Mouse (Mus musculus) midbrain, embryonic 10.5 days (tissue): ENCODE measurements around the gene Gm5148. TPM values are rescaled to one million over a fixed set of nuclear protein-coding genes. Genes with fewer than 3 reads are reported as not detected.
A peak's percentile ranks its signal among the peaks of the same experiment; 100 is the strongest.

ENCODE experiments used
- DNase-seq: peaks from one replicate; pipeline ENCODE4 v3.0.0-alpha.2; 2017; ENCODE audit warnings: low spot score
- H3K27ac ChIP-seq: fragments of 300-500 bp; sonication (generic); replicated peaks from 2 replicates; pipeline ENCODE4 v1.5.1; 2016; ENCODE audit warnings: mild to moderate bottlenecking
- H3K27me3 ChIP-seq: fragments of 300-500 bp; sonication (generic); 2 replicates; pipeline ENCODE4 v1.6.1; 2016; ENCODE audit warnings: low read depth, mild to moderate bottlenecking; ENCODE audit not compliant: poor library complexity, severe bottlenecking
- H3K36me3 ChIP-seq: fragments of 300-500 bp; sonication (generic); 2 replicates; pipeline ENCODE4 v1.6.1; 2016; ENCODE audit warnings: mild to moderate bottlenecking, moderate library complexity
- H3K4me1 ChIP-seq: fragments of 300-500 bp; sonication (generic); 2 replicates; pipeline ENCODE4 v1.6.1; 2016
- H3K4me3 ChIP-seq: fragments of 300-500 bp; sonication (generic); 2 replicates; pipeline ENCODE4 v1.5.1; 2016; ENCODE audit warnings: mild to moderate bottlenecking, moderate library complexity
- H3K9me3 ChIP-seq: fragments of 300-500 bp; sonication (generic); replicated peaks from 2 replicates; pipeline ENCODE4 v1.6.1; 2016; ENCODE audit warnings: mild to moderate bottlenecking
- WGBS: fragments of 180-500 bp; shearing (Covaris S2); methylation state at CpG from one replicate; pipeline ENCODE4 v1.1.7; 2016; 5-methylcytosine and 5-hydroxymethylcytosine counted together
- polyA plus RNA-seq: library from polyadenylated mRNA; unstranded; fragments of >200 nt; fragmentation: Nextera tagmentation; extraction: Ambion mirVana; gene quantifications from 2 replicates; pipeline ENCODE4 v1.2.1, GENCODE M21; 2016

Gm5148 gene
- polyA plus RNA-seq, 1 experiment from 2014 or later: 2.6 TPM

DNA sequence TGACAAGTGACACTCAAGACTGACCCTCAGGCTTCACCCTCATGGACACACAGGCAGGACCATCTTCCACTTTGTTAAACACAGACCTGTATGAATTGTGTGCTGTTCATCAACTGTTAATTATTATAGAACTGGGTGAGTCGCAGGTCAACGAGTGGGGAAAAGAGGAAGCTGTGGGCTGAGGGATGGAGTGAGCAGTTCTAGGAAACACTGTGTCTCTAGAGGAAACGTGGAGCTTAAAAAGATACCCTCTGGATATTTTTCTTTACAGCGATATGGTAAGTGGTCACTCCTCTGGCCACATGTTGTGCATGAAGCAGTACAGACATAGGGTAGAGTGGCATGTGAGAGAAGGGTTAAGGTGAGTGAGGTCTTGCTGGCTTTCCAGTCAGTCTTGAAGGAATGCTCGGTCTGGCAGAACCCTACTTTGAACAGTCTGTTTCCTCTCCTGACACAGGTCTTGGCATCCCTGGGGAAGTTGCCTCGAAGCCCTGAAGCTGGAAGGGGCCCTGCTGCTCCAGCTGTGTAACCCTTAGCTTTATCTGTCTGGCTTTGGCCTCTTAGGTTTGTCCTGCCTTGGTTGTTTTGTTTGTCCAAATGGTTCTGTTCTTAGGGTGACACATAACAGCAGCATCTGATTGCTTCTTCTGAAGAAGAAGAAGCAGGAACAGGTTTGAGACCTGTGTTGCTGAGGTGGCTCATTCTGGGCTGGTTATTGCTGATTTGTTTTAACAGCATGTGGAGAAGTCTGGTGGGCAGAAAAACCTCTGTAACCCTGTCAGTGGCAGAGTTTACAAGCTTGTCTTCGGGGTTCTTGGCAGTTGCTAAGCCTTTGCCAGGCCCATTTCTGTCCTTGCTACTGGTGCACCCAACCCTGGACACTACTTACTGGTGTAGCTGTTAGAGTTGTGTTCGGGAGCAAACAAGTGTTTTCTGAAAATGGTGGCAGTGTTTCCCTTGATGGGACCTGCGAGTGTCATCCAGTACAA is 4.1 kb upstream of the Gm5148 start:
- Histone ChIP-seq H3K4me3 (no peak overlapping the region), H3K4me1 (peaks cover 24% of the 10 kb centered on the region), H3K27me3 (peaks cover 38% of the 10 kb centered on the region), H3K27ac (no peak overlapping the region), H3K36me3 (no peaks in the 10 kb centered on the region), H3K9me3 (no peaks in the 10 kb centered on the region)
- 85% methylated on average over 9 of the region's 9 CpGs for WGBS
- DNase-seq: no peak

DNA sequence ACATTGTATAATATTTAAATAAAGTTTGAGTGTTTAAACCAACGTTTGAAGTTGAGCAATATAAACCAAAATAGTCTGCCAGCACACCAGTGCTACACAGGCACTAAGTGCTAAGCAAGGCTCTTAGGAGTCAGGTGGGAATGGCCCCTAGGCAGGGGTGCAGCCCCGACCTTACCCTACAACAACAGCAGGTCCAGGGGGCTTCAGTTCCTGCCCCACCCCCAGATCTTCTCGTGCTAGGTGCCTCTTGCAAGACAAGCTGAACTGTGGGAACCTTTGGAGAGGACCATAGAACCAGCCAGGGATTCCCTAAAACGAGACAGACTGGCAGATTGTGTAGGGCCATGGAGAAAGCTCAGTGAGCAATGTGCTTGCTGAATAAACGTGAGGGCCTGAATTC is 3.1 kb upstream of the Gm5148 start:
- no peak overlapping the region for H3K27ac ChIP-seq
- peaks cover 34% of the 10 kb centered on the region for H3K4me1 ChIP-seq
- peaks cover 48% of the 10 kb centered on the region for H3K27me3 ChIP-seq
- no peak overlapping the region for H3K4me3 ChIP-seq
- 79% methylated on average over 5 of the region's 5 CpGs for WGBS
- DNase-seq: no peak
- H3K36me3 ChIP-seq: no peaks in the 10 kb centered on the region
- H3K9me3 ChIP-seq: no peaks in the 10 kb centered on the region

DNA sequence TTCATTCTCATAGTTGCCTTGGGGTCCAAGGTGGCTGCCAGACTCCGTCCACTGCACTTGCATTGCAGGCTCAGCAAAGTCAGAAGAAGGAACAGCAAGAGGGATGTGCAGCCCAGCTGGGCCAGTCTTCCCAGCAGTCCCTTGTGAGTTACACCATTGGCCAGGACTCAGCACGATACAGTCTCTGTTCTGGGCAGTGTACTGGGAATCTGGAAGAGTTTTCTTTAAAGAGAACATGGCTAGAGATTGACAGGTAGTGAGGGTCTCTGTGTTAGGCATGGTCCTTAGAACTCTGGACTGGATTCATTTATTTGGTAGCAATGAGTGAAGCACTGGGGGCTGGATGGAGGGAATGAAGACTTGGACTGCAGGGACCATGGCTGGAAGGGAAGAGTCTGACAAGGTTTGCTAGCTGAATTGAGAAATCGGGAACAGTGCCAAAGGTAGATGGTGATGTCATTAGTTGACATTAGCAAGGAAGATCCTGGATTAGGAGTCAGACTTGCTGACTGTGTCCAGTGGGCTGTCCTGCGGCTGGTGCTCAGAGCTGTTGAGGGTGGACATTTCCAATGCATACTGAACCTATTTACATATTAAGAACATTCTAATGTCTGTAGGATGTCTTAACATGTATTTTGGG is 2.3 kb upstream of the Gm5148 start:
- Histone ChIP-seq H3K27me3 (peaks cover 56% of the 10 kb centered on the region), H3K27ac (no peak overlapping the region), H3K9me3 (no peaks in the 10 kb centered on the region), H3K4me3 (no peak overlapping the region), H3K4me1 (peaks cover 35% of the 10 kb centered on the region), H3K36me3 (no peaks in the 10 kb centered on the region)
- WGBS: 86% methylated on average over 4 of the region's 4 CpGs
- DNase-seq: no peak

DNA sequence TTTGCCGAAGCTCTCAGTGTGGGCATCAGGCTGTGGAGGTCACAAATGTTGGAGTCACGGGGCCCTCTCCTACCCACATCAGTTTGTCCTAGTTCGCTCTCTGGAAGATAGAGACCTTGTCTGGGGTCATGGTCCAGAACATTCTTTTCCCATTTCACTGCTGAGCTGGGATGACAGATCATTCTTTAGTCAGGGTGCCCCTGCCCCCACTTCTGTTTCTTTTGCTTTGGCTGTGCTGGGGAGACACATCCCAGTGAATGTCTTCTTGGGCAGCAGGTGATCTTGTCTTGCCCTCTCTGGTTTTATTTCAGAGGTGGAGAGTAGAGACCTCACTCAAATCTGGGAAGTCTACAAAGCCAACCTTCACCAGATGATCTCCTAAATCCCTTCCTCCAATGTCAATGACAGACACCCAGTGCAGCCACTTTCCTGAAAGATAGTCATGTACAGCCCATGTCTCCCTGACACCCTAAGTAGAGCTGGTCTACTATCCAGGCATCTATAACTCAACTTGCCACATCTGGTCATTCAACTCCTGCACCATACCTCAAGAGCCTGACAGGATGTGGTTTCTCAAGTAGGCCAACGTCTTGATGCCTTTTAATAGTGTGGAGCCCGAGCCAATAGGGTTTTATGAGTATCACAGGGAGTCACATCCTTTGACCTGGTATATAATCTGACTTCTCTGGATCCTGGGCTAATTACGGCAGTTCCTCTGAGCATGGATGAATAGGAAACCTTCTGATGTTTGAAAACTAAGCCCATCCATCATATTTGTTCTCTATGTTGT is 851 bp upstream of the Gm5148 start:
- H3K27me3 ChIP-seq: peaks cover 70% of the 10 kb centered on the region
- 81% methylated on average over 6 of the region's 6 CpGs for WGBS
- no peak for DNase-seq

DNA sequence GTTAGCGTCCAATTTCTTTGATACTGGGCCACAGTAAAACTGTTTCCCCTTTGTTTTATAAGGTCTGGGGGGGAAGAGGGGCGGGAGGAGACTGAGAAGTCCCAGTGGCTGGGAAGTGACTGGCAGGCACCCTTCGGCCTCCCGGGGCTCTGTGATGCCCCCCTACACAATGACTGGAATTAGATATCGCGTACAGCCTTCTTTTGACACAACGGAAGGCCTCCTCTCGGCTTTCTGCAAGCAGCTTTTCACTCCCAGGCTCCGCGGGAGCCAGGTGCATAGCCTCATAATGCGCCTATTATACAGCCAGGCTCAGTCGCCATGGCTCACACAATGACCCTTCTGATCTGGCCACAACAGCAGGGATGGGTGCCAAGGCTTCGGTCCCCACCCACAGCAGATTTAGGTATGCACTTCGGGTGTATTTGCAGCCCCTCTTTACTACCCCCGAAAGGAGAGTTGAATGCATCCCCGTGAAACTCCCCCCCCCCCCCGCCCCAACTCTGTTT is 574 bp downstream of the Gm5148 start:
- Histone ChIP-seq H3K9me3 (no peaks in the 10 kb centered on the region), H3K27ac (peak overlapping the region; percentile 79), H3K36me3 (no peaks in the 10 kb centered on the region), H3K4me1 (peaks cover 27% of the 10 kb centered on the region), H3K4me3 (peak overlapping the region; percentile 53), H3K27me3 (peaks cover 72% of the 10 kb centered on the region)
- 0% methylated on average over 17 of the region's 17 CpGs for WGBS
- peak; percentile 47 for DNase-seq

More for the DNA sequence above, 851 bp upstream of the Gm5148 start:
- no peaks in the 10 kb centered on the region for H3K9me3 ChIP-seq
- H3K4me3 ChIP-seq: no peak overlapping the region
- no peak overlapping the region for H3K27ac ChIP-seq
- no peaks in the 10 kb centered on the region for H3K36me3 ChIP-seq
- peaks cover 35% of the 10 kb centered on the region for H3K4me1 ChIP-seq

DNA sequence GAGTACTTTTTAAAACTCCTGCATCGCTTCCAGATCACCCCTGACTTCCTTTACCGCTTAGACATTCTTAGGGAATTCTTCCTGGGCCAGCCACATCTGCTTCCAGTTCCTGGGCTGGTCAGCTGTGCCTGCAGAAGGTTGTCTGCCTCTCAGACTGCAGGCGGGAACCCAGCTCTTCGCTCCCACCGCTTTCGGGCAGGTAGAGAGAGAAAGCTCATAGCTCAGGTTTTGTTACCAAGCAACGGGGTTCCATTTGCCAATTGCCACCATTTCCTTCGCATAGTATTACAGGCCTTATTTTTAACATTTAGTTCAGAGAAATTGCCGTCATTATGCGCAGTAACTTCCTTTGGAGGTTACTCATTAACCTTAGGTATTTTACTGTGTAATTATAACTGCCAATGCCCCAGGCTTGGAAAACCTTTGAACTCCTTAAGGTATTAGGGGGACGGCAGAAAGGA is 1.2 kb downstream of the Gm5148 start:
- Histone ChIP-seq H3K4me1 (peaks cover 24% of the 10 kb centered on the region), H3K4me3 (peak overlapping the region; percentile 53), H3K27ac (peak overlapping the region; percentile 79), H3K36me3 (no peaks in the 10 kb centered on the region), H3K9me3 (no peaks in the 10 kb centered on the region), H3K27me3 (peaks cover 72% of the 10 kb centered on the region)
- peak; percentile 33 for DNase-seq
- 5% methylated on average over 11 of the region's 11 CpGs for WGBS

DNA sequence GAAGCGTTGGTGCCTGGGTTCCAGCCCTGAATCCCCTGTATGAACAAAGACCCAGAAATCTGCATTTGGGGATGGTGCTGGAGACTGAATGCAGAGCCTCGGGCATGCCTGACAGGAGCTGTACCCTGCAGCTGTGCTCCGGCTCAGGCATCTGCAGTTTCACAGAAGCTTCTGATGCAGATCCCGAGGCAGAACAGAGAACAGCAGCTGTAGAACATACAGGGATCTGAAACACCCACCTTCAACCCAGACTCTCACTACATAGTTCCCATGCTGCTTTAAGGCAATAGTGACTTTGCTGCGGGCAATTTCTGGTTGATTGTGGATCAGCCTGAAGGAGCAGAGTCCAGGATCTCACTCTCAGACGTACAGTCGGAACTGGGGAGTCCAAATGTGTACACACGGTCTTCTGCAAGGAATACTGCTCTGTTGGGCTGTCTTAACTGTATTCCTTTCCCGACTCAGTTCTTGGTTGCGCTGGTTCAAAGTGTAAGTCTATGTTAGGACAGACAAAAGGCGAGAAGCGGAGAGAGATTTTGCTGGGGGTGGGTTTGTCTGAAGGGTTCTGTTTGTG is 1.7 kb downstream of the Gm5148 start:
- H3K27ac ChIP-seq: peak overlapping the region; percentile 55
- peak overlapping the region; percentile 53; the same call in 1 of the 2 replicates for H3K4me3 ChIP-seq
- peaks cover 24% of the 10 kb centered on the region for H3K4me1 ChIP-seq
- WGBS: 53% methylated on average over 12 of the region's 12 CpGs
- no peaks in the 10 kb centered on the region for H3K9me3 ChIP-seq
- H3K36me3 ChIP-seq: no peaks in the 10 kb centered on the region
- DNase-seq: peak; percentile 16
- H3K27me3 ChIP-seq: peaks cover 72% of the 10 kb centered on the region

DNA sequence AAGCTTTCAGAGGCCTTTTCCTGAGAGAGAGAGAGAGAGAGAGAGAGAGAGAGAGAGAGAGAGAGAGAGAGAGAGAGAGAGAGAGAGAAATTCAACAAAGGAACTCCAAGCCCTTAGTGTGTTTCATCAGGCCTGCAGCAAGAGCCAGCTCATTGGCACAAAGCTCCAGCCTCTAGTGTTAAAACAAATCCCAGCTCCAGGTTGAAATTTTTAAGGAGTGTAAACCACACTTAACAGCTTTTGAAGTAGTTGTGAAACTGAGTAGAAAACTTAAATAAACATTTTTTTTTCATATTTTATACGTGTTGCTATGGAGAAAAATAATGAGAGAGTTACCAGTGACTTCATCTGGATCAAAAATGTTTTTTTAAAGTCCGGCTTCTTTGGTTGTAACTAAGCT is 7.3 kb downstream of the Gm5148 start:
- H3K4me3 ChIP-seq: no peak overlapping the region
- H3K4me1 ChIP-seq: peaks cover 8% of the 10 kb centered on the region
- no peak for DNase-seq
- WGBS: 88% methylated on average over 2 of the region's 2 CpGs
- H3K27ac ChIP-seq: no peak overlapping the region
- no peaks in the 10 kb centered on the region for H3K36me3 ChIP-seq
- H3K27me3 ChIP-seq: peaks cover 20% of the 10 kb centered on the region
- H3K9me3 ChIP-seq: no peaks in the 10 kb centered on the region

DNA sequence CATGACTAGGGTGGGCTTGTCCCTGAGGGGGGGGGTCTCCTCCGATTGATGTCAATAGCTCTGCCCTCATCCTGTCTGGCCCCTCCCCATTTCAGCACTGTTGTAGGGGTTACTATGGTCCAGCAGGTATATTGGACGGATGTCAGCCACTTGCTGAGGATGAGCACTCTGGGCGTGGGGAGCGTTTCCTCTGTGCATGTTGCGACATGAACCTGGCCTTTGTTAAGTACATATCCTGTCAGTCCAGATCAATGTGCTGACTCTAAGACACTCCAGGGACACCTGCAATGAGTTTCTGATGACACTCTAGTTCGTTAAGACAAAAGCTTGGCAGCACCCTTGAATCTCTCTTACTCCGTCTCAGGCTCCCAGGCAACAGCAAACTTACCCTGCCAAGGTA is 8.6 kb downstream of the Gm5148 start:
- Histone ChIP-seq H3K27ac (no peak overlapping the region), H3K36me3 (no peaks in the 10 kb centered on the region), H3K4me3 (no peak overlapping the region), H3K9me3 (no peaks in the 10 kb centered on the region), H3K27me3 (peaks cover 7% of the 10 kb centered on the region), H3K4me1 (peaks cover 8% of the 10 kb centered on the region)
- WGBS: 89% methylated on average over 7 of the region's 7 CpGs
- no peak for DNase-seq

DNA sequence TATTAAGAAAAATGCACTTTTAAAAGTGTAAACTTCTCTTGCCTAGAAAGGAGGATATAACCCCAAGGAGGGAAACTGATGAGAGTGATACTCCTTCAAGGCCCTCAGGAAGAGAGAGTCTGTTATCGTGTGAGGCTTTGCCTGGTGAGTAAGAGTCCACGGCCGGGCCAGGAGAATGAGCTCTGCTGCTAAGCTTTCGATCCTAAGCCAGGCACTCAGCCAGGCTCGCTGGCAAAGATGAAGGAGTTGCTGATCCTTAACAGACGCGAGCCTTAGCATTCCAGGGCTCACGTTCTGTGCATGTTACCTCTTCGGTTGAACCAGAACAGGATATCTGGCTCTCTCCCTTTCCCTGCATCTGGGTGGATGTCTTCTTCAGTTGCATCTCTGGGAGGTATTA is 11.8 kb downstream of the Gm5148 start:
- Histone ChIP-seq H3K4me3 (no peak overlapping the region), H3K4me1 (peaks cover 13% of the 10 kb centered on the region), H3K9me3 (0 out of 2 replicates have a peak, but pooled peaks cover 5% of the 10 kb centered on the region), H3K27ac (no peak overlapping the region), H3K27me3 (no peaks in the 10 kb centered on the region), H3K36me3 (no peaks in the 10 kb centered on the region)
- WGBS: 77% methylated on average over 9 of the region's 9 CpGs
- DNase-seq: no peak

DNA sequence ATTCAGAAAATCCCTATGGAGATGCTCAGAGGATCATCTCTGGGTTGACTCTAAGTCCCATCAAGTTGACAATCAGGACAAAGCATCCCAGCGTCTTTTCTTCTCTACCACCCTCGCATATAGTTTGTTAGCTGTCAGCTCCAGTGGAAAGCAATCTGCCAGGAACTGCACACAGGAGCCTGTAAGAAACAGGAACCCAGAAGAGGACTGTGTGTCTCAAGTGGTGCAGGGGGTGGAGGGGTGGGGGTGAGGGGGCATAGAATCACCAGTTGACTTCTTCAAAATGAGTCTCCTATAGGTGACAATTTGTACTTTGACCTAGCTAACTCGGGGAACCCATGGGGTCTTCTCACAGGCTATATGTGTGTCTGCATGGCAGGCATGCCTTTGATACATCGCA is 12.7 kb downstream of the Gm5148 start:
- 86% methylated on average over 4 of the region's 4 CpGs for WGBS
- Histone ChIP-seq H3K27ac (no peak overlapping the region), H3K9me3 (0 out of 2 replicates have a peak, but pooled peaks cover 5% of the 10 kb centered on the region), H3K4me3 (no peak overlapping the region), H3K36me3 (no peaks in the 10 kb centered on the region), H3K27me3 (no peaks in the 10 kb centered on the region), H3K4me1 (peaks cover 10% of the 10 kb centered on the region)
- no peak for DNase-seq

DNA sequence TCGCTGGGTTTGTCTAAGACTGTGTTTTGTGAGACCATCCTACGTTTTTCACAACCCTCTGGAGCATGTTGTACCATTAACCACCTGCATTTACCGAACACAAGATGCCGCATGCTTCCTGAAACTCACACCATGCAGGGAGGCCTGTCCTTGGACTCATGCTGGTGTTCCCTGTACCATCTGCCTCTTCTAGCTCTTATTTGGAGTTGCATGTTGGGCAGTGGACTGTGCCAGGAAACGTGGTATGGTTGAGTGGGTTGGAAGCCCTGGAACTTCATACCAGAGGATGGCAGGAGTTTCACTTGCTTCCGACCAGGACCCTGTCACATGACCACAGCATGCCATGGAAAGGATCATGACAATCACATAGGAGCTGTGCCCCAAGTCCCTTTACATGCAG is 16.5 kb downstream of the Gm5148 start:
- Histone ChIP-seq H3K4me1 (peaks cover 9% of the 10 kb centered on the region), H3K9me3 (peaks cover 11% of the 10 kb centered on the region), H3K4me3 (no peak overlapping the region), H3K27me3 (no peaks in the 10 kb centered on the region), H3K27ac (no peak overlapping the region), H3K36me3 (no peaks in the 10 kb centered on the region)
- 88% methylated on average over 6 of the region's 6 CpGs for WGBS
- DNase-seq: no peak
